Mouse (Mus musculus) embryonic facial prominence, embryonic 11.5 days (tissue): Measurements from ENCODE around the gene Mfsd5. TPM values are rescaled to one million over a fixed set of nuclear protein-coding genes. Genes with fewer than 3 reads are reported as not detected.
A peak's percentile ranks its signal among the peaks of the same experiment; 100 is the strongest.

ENCODE experiments used
- ATAC-seq: fragments of 200-750 bp; cut with Nextera tagmentation; replicated peaks from 2 replicates; pipeline ENCODE4 v1.8.0; 2017; ENCODE audit warnings: low read depth; ENCODE audit not compliant: insufficient number of reproducible peaks, low FRiP score, low TSS enrichment
- DNase-seq: peaks from one replicate; pipeline ENCODE4 v3.0.0-alpha.2; 2015; ENCODE audit warnings: low spot score
- H3K27ac ChIP-seq: fragments of 300-500 bp; sonication (generic); replicated peaks from 2 replicates; pipeline ENCODE4 v1.5.1; 2014; ENCODE audit warnings: mild to moderate bottlenecking, low read depth, low read length, control low read depth
- H3K27me3 ChIP-seq: fragments of 300-500 bp; sonication (generic); 2 replicates; pipeline ENCODE4 v1.6.1; 2014; ENCODE audit warnings: mild to moderate bottlenecking, low read length, moderate library complexity, mixed read lengths; ENCODE audit not compliant: control insufficient read depth, insufficient read depth
- H3K36me3 ChIP-seq: fragments of 300-500 bp; sonication (generic); replicated peaks from 2 replicates; pipeline ENCODE4 v1.6.1; 2014; ENCODE audit warnings: low read depth, mild to moderate bottlenecking, low read length, moderate library complexity, mixed read lengths; ENCODE audit not compliant: control insufficient read depth, insufficient read depth
- H3K4me1 ChIP-seq: fragments of 300-500 bp; sonication (generic); 2 replicates; pipeline ENCODE4 v1.6.1; 2014; ENCODE audit warnings: low read length, mixed read lengths; ENCODE audit not compliant: control insufficient read depth, insufficient read depth
- H3K4me2 ChIP-seq: fragments of 300-500 bp; sonication (generic); 2 replicates; pipeline ENCODE4 v1.6.1; 2014; ENCODE audit warnings: low read depth, mild to moderate bottlenecking, control low read depth, low read length, moderate library complexity
- H3K4me3 ChIP-seq: fragments of 300-500 bp; sonication (generic); 2 replicates; pipeline ENCODE4 v1.5.1; 2014; ENCODE audit warnings: low read depth, low read length, control low read depth
- H3K9ac ChIP-seq: fragments of 300-500 bp; sonication (generic); replicated peaks from 2 replicates; pipeline ENCODE4 v1.6.1; 2014; ENCODE audit warnings: mild to moderate bottlenecking, control low read depth, low read length
- H3K9me3 ChIP-seq: fragments of 300-500 bp; sonication (generic); replicated peaks from 2 replicates; pipeline ENCODE4 v1.6.1; 2016; ENCODE audit warnings: mild to moderate bottlenecking, low read length, inconsistent platforms, mixed read lengths; ENCODE audit not compliant: control insufficient read depth
- WGBS: fragments of 180-500 bp; shearing (Covaris S2); extraction: QIAGEN DNeasy Blood & Tissue Kit; methylation state at CpG from one replicate; pipeline ENCODE4 v1.1.7; 2014; 5-methylcytosine and 5-hydroxymethylcytosine counted together
- polyA plus RNA-seq: library from polyadenylated mRNA; unstranded; fragments of >200 nt; fragmentation: Nextera tagmentation; extraction: Ambion mirVana; gene quantifications from 2 replicates; pipeline ENCODE4 v1.2.1, GENCODE M21; 2014

The Mfsd5 gene
- polyA plus RNA-seq, 1 experiment from 2014 or later, result 51.6 TPM

- no peaks in the 10 kb centered on the region for H3K27me3 ChIP-seq
- under 1% methylated on average over 39 of the region's 44 CpGs for WGBS
- DNase-seq, result peak; percentile 86
Observed at GRCm38 (mm10) chr15:102245891-102246741, 33.1 kb upstream of the Mfsd5 start.

GRCm38 (mm10) chr15:102246866-102247251, 32.4 kb upstream of the Mfsd5 start:
- H3K4me2 ChIP-seq, result peak overlapping the region; percentile 96
- H3K4me3 ChIP-seq, result peak overlapping the region; percentile 63
- peak; percentile 99 for DNase-seq
- 1% methylated on average over 34 of the region's 35 CpGs for WGBS
- peak; percentile 40; the same call in 1 of the 2 replicates for ATAC-seq
- H3K9me3 ChIP-seq, result no peaks in the 10 kb centered on the region
- H3K9ac ChIP-seq, result peak overlapping the region; percentile 74
- H3K36me3 ChIP-seq, result no peaks in the 10 kb centered on the region
- no peaks in the 10 kb centered on the region for H3K27me3 ChIP-seq
- H3K4me1 ChIP-seq, result peaks cover 30% of the 10 kb centered on the region
- peak overlapping the region; percentile 99 for H3K27ac ChIP-seq

More at GRCm38 (mm10) chr15:102245891-102246741, 33.1 kb upstream of the Mfsd5 start:
- H3K4me2 ChIP-seq, result peak overlapping the region; percentile 96
- H3K36me3 ChIP-seq, result no peaks in the 10 kb centered on the region
- peaks cover 27% of the 10 kb centered on the region for H3K4me1 ChIP-seq
- peak overlapping the region; percentile 99 for H3K27ac ChIP-seq
- H3K9ac ChIP-seq, result peak overlapping the region; percentile 74
- peak overlapping the region; percentile 63 for H3K4me3 ChIP-seq
- ATAC-seq, result peak; percentile 60
- H3K9me3 ChIP-seq, result no peaks in the 10 kb centered on the region

DNA sequence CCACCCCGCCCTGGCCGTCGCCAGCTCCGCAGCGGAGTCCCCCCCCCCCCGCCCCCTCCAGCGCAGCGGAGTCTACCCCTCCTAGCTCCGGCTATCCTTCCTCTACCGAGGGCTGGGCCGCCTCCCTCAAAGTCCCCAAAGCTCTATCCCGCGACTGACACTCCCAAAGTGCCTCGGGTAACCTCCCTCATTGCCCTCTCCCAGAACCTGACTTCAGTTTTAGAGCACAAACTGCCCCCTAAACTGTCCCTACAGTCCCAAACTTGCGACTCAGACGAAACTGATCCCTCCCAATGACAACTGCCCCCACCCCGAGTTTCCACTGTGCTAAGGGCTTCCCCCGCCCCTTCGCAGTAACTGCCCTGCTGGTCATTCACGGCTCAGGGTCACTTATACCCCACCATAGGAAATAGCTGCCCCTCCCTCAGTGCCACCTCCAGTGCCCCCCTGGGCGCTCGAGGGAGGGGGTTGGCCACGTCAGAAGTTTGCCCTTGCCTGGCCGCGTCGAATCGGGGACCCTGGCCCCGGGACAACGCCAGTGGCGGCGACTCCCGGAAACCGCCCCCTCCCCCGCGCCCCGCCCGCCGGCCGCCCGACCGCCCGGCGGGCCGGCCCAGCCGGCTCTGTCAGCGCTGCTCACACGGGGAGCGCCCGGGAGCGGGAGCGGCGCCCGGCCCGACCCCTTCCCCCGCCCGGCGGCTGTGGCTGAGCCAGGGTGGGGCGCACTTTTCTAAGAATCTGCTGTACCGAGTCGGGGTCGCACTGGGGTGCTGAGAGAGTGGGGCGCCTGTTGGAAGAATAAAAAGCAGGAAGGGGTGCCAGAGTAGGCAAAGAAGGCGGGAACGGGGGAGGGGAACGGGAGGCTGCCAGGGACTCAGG, 31.8 kb upstream of the Mfsd5 start:
- Histone ChIP-seq H3K27ac (peak overlapping the region; percentile 99), H3K9ac (peak overlapping the region; percentile 74), H3K27me3 (no peaks in the 10 kb centered on the region), H3K4me3 (peak overlapping the region; percentile 63), H3K4me1 (peaks cover 32% of the 10 kb centered on the region), H3K9me3 (no peaks in the 10 kb centered on the region), H3K4me2 (peak overlapping the region; percentile 96), H3K36me3 (no peaks in the 10 kb centered on the region; the same call in 1 of the 2 replicates)
- under 1% methylated on average over 53 of the region's 65 CpGs for WGBS
- DNase-seq, result peak; percentile 78
- ATAC-seq, result peak; percentile 25; the same call in 1 of the 2 replicates

DNA sequence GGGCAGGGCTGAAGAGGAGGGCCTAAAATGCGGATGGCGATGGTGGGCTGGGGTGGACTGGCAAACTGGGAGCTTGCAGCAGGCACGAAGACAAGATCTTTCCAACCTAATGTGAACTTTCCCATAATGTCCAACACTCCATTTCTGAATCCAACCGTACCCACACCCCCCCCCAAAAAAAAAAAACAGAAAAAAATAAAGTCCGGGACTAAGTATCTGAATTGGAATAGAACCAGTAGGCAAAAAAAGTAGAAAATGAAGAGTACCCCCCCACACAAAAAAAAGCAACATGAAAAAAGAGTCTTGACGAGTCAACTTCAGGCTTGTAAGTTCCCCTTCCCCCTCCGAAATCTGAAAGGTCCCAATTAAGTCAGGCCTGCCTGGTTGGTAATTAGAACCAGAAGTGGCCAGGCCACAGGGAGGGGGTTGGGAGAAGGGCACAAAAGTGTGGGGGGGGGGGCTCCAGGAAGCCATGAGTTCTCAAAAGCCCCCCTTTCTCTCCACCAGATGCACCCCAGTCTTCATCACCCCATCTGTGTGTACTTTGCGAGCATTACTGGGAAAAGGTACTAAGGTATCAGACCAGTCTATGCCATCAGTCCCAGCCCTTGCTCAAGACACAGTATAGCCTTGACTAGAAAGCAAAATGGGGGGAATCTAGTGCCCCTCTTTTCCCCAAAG, 31.0 kb upstream of the Mfsd5 start:
- WGBS, result 4% methylated on average over 8 of the region's 8 CpGs
- H3K4me3 ChIP-seq, result peak overlapping the region; percentile 63
- H3K9ac ChIP-seq, result peak overlapping the region; percentile 74
- H3K9me3 ChIP-seq, result no peaks in the 10 kb centered on the region
- peak; percentile 24; the same call in 1 of the 2 replicates for ATAC-seq
- H3K27ac ChIP-seq, result peak overlapping the region; percentile 99
- no peaks in the 10 kb centered on the region for H3K27me3 ChIP-seq
- peak overlapping the region; percentile 96 for H3K4me2 ChIP-seq
- no peaks in the 10 kb centered on the region; the same call in 1 of the 2 replicates for H3K36me3 ChIP-seq
- peak; percentile 89 for DNase-seq
- peaks cover 27% of the 10 kb centered on the region for H3K4me1 ChIP-seq

- 0% methylated on average over 3 of the region's 3 CpGs for WGBS
Observed at GRCm38 (mm10) chr15:102248812-102249191, 30.5 kb upstream of the Mfsd5 start.

DNA sequence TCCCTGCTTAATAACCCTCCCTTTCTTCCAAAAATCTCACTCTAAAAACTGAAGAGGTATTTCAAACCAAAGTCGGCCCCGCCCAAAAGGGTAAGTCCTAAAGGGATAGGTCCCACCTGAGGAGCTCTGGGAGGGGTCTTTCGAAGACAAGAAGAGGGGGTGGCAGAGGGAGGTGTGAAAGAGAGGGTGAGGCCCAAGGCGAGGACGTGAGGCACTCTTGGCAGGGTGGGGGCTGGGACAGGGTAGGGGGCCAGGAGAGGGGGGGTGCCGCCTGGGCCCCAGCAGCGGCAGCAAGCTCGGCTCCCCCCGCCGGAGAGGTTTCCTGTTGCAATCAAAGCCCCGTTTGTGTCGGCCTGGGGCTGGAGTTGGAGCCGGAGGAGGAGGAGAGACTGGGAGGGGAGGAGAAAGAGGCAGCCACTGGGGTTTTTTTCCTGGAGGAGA, 30.0 kb upstream of the Mfsd5 start:
- 0% methylated on average over 13 of the region's 13 CpGs for WGBS
- Histone ChIP-seq H3K27ac (peak overlapping the region; percentile 99), H3K4me2 (peak overlapping the region; percentile 96), H3K9ac (peak overlapping the region; percentile 38; the same call in 1 of the 2 replicates), H3K36me3 (no peaks in the 10 kb centered on the region; the same call in 1 of the 2 replicates), H3K9me3 (no peaks in the 10 kb centered on the region), H3K4me1 (peaks cover 17% of the 10 kb centered on the region), H3K4me3 (peak overlapping the region; percentile 26), H3K27me3 (no peaks in the 10 kb centered on the region)
- ATAC-seq (no peak), DNase-seq (peak; percentile 83)

More at GRCm38 (mm10) chr15:102248812-102249191, 30.5 kb upstream of the Mfsd5 start:
- Histone ChIP-seq H3K36me3 (no peaks in the 10 kb centered on the region; the same call in 1 of the 2 replicates), H3K27ac (peak overlapping the region; percentile 99), H3K9ac (peak overlapping the region; percentile 38), H3K9me3 (no peaks in the 10 kb centered on the region), H3K4me2 (peak overlapping the region; percentile 96), H3K27me3 (no peaks in the 10 kb centered on the region), H3K4me1 (peaks cover 22% of the 10 kb centered on the region), H3K4me3 (peak overlapping the region; percentile 26)
- DNase-seq (peak; percentile 89), ATAC-seq (peak; percentile 15; the same call in 1 of the 2 replicates)

- ATAC-seq, result no peak
- 23% methylated on average over 9 of the region's 9 CpGs for WGBS
- peak overlapping the region; percentile 61 for H3K9ac ChIP-seq
- peaks cover 16% of the 10 kb centered on the region for H3K4me1 ChIP-seq
- no peaks in the 10 kb centered on the region; the same call in 1 of the 2 replicates for H3K36me3 ChIP-seq
- peak overlapping the region; percentile 26; the same call in 1 of the 2 replicates for H3K4me3 ChIP-seq
- H3K9me3 ChIP-seq, result no peaks in the 10 kb centered on the region
- H3K27ac ChIP-seq, result peak overlapping the region; percentile 99
- peak overlapping the region; percentile 96 for H3K4me2 ChIP-seq
- DNase-seq, result no peak
- no peaks in the 10 kb centered on the region for H3K27me3 ChIP-seq
Observed at GRCm38 (mm10) chr15:102249967-102250366, 29.3 kb upstream of the Mfsd5 start.
